ENCODE assay signal across 13 mouse cellular contexts in the genomic region with DNA sequence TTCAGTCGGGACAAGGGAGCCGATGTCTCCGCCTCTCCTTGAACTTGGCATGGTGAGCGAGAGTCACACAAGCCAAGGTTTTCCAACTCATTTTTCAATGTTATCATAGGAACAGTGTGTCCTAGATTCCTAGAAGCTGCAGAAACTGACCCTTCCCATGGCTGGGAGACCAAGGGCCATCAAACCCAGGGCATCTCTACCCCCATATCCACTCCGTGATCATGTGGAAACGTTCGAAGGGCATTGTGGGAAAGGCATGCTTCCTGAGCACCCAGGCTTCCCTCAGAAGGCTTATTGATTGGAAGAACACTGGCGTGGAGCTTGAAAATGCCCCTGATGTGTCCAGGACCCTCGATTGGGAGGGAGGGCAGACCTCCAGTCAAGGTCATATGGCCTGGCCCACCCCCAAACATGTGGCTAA.
A peak's percentile ranks its signal among the peaks of the same experiment; 100 is the strongest.
DNase-seq lines count a peak whose midpoint lies in the region; ATAC-seq and TF ChIP-seq lines count a peak whose summit lies in the region.
"Had no signal": no experiment of that assay in that cellular context is flagged by ENCODE, and none has a peak within 500 bp of the region (broad histone marks: within the 10 kb centered on the region; RNA-seq: fewer than 3 reads in every experiment).

No protein-coding gene starts in this region.

- WGBS in lung, adult 2 months, result 70% methylated on average over 9 of the region's 9 CpGs
- WGBS in kidney, postnatal 0 days, result 85% methylated on average over 9 of the region's 9 CpGs

- no peaks in the 10 kb centered on the region for H3K4me1 ChIP-seq in lung, adult 2 months (ENCODE audit: control insufficient read depth, insufficient read depth, low read length)
- peaks cover 3% of the 10 kb centered on the region for H3K4me1 ChIP-seq in kidney, postnatal 0 days (replicated peaks; ENCODE audit: insufficient read depth, low read length)
- H3K4me1 ChIP-seq in testis, adult 2 months (ENCODE audit: control insufficient read depth, insufficient read depth, low read length), result peaks cover 5% of the 10 kb centered on the region

- DNase-seq in gastrocnemius, adult 18-20 months (ENCODE audit: low spot score), result peak; percentile 66
- no peak for DNase-seq in gastrocnemius, postnatal 4 days (ENCODE audit: low spot score in 2 of 2)
- peak; percentile 10 to 15 for DNase-seq in lung, adult 18-20 months
- no peak for DNase-seq in lung, adult 2 months
- no peak for DNase-seq in kidney, postnatal 0 days (ENCODE audit: low spot score)
- no peak for DNase-seq in spleen, postnatal 14 days (ENCODE audit: low spot score in 2 of 2)
- no peak for DNase-seq in Muller cell, postnatal 12 days (ENCODE audit: inconsistent ontology term)
- DNase-seq: cerebellum, postnatal 10 days; thymus, postnatal 14 days had no signal

- no peak for TF ChIP-seq POLR2A in lung, adult 2 months (IDR thresholded peaks at IDR 0.05; ENCODE audit: borderline replicate concordance, extremely low read depth, low read depth, low read length)
- TF ChIP-seq POLR2A in testis, adult 2 months (IDR thresholded peaks at IDR 0.05; ENCODE audit: control insufficient read depth, low read depth, low read length), result no peak

- H3K4me2 ChIP-seq in kidney, postnatal 0 days (ENCODE audit: low read length), result no peak overlapping the region
- H3K4me2 ChIP-seq: midbrain, embryonic 11.5 days; neural tube, embryonic 12.5 days had no signal

- no peaks in the 10 kb centered on the region for H3K27me3 ChIP-seq in kidney, postnatal 0 days (ENCODE audit: insufficient read depth, low read length)
- H3K27me3 ChIP-seq in testis, adult 2 months (ENCODE audit: control insufficient read depth, insufficient read depth, low read length), result no peaks in the 10 kb centered on the region
- H3K27me3 ChIP-seq: neural tube, embryonic 12.5 days had no signal

- H3K27ac ChIP-seq in kidney, postnatal 0 days, result 0 out of 2 replicates have a peak overlapping the region, but pooled peaks have one; percentile 16
- peak overlapping the region; percentile 88 for H3K27ac ChIP-seq in testis, adult 2 months (ENCODE audit: control insufficient read depth, insufficient read depth, low read depth, low read length)
- H3K27ac ChIP-seq: neural tube, embryonic 12.5 days had no signal

- no peaks in the 10 kb centered on the region for H3K9me3 ChIP-seq in kidney, postnatal 0 days (replicated peaks; ENCODE audit: low read length)
- H3K9me3 ChIP-seq: neural tube, embryonic 12.5 days had no signal

- ATAC-seq in kidney, postnatal 0 days (replicated peaks; ENCODE audit: low FRiP score, low read depth), result no peak

- H3K36me3 ChIP-seq in kidney, postnatal 0 days (ENCODE audit: insufficient read depth, low read length), result no peaks in the 10 kb centered on the region
- H3K36me3 ChIP-seq in testis, adult 2 months (ENCODE audit: control insufficient read depth, insufficient read depth, low read length), result no peaks in the 10 kb centered on the region
- H3K36me3 ChIP-seq: G1E; neural tube, embryonic 12.5 days had no signal

- no peak overlapping the region for H3K4me3 ChIP-seq in lung, adult 2 months (replicated peaks; ENCODE audit: extremely low read depth, low read depth, low read length)
- H3K4me3 ChIP-seq in kidney, postnatal 0 days (replicated peaks; ENCODE audit: low read depth, low read length), result no peak overlapping the region
- H3K4me3 ChIP-seq in testis, adult 2 months (ENCODE audit: control insufficient read depth, low read depth, low read length), result no peak overlapping the region
- H3K4me3 ChIP-seq: neural tube, embryonic 12.5 days had no signal

- no peak overlapping the region for H3K9ac ChIP-seq in kidney, postnatal 0 days (ENCODE audit: low read depth, low read length)
- H3K9ac ChIP-seq: neural tube, embryonic 12.5 days had no signal

- TF ChIP-seq CTCF in lung, adult 2 months (IDR thresholded peaks at IDR 0.05; ENCODE audit: insufficient read depth, low read length), result no peak
- TF ChIP-seq CTCF in kidney, postnatal 0 days (IDR thresholded peaks at IDR 0.05; ENCODE audit: low read depth), result no peak
- no peak for TF ChIP-seq CTCF in testis, adult 2 months (IDR thresholded peaks at IDR 0.05; ENCODE audit: control insufficient read depth, insufficient read depth, insufficient replicate concordance, low read depth, low read length)

Comparison
In these comparisons a context has a peak if more than half of its experiments do, and no peak if none do; other contexts are left out.
1. DNase-seq: peak in gastrocnemius, adult 18-20 months (single experiment) and lung, adult 18-20 months (2 of 2); none in gastrocnemius, postnatal 4 days (0 of 2), lung, adult 2 months (single experiment), kidney, postnatal 0 days (single experiment), spleen, postnatal 14 days (0 of 2) and Muller cell, postnatal 12 days (single experiment).